Mouse (Mus musculus): ENCODE data around the gene Klhl36. TPM values are rescaled to one million over a fixed set of nuclear protein-coding genes. Genes with fewer than 3 reads are reported as not detected.
A peak's percentile ranks its signal among the peaks of the same experiment; 100 is the strongest.

Gene Klhl36
- polyA plus RNA-seq, 1 experiment from 2014 or later: 7.7 TPM

DNA sequence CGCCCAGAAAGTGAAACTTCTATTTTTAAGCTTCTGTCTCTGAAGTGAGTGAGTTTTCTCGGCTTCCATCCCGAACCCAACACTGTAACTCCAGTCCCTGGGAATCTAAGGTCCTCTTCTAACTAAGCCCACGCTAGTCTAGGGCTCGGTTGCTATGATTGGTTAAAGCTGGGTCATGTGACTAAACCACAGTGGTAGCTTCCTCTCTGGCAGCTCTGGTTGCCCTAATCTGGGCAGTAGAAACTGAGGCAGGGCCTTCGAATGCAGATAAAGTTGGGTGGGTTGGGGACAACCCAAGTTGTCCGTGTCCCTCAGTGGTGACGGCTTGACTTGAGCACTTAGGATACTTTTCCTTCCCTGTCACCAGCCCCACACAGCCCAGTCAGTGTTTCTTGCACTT, 8.5 kb upstream of the Klhl36 start:
- Histone ChIP-seq H3K4me3 (no peak overlapping the region), H3K9ac (no peak overlapping the region), H3K9me3 (replicated peaks) (no peaks in the 10 kb centered on the region; the same call in 1 of the 2 replicates), H3K27me3 (replicated peaks) (no peaks in the 10 kb centered on the region), H3K4me1 (peaks cover 18% of the 10 kb centered on the region), H3K36me3 (no peaks in the 10 kb centered on the region), H3K4me2 (no peak overlapping the region), H3K27ac (no peak overlapping the region)
- ATAC-seq: no peak
- 48% methylated on average over 8 of the region's 8 CpGs for WGBS (ENCODE audit: insufficient replicate concordance)

DNA sequence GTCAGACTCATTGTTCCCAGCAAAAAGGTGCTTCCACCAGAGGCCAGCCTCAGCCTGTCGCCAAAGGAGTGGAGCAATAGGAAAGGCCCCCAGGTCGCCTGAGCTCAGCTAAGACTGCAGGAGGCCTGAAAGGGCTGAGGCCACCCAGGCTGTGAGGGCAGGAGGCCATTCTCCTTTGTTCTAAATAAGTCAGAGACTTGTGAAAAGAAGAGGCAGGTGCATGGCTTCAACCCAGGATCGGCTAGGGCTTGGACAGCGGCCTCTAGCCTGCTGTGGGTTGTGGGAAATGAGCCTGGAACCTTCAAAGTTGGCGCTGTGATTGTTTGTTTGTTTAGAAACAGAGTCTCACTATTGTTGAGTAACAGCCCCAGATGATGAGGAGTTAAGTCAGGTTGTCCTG, 8.0 kb upstream of the Klhl36 start:
- no peak for ATAC-seq
- Histone ChIP-seq H3K27me3 (replicated peaks) (no peaks in the 10 kb centered on the region), H3K9me3 (replicated peaks) (no peaks in the 10 kb centered on the region; the same call in 1 of the 2 replicates), H3K4me3 (no peak overlapping the region), H3K27ac (no peak overlapping the region), H3K9ac (no peak overlapping the region), H3K4me2 (no peak overlapping the region), H3K4me1 (peaks cover 22% of the 10 kb centered on the region), H3K36me3 (no peaks in the 10 kb centered on the region)
- 61% methylated on average over 5 of the region's 5 CpGs for WGBS (ENCODE audit: insufficient replicate concordance)

DNA sequence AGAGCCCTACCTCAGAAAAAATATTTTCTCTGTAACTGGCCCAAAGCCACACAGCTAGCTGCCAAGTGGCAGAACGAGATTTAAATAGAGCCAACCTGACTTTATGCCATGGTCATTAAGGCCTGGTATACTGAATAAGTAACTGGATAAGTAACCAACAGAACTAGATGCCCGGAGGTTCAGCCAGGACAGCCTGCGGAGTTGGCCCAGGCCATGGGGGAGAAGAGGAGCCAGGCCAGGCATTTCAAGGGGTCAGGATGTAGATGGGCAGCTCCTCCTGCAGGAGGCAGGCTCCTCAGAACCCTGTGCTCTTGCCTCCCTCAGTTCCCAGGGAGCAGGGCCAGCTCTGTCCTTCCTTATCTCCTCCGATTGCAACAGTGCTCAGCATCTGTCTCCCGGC, 6.4 kb upstream of the Klhl36 start:
- Histone ChIP-seq H3K4me2 (no peak overlapping the region), H3K9ac (no peak overlapping the region)
- WGBS (ENCODE audit: insufficient replicate concordance): 58% methylated on average over 5 of the region's 5 CpGs

GRCm38 (mm10) chr8:119857767-119858166, 4.3 kb upstream of the Klhl36 start:
- Histone ChIP-seq H3K9me3 (replicated peaks) (no peaks in the 10 kb centered on the region), H3K36me3 (no peaks in the 10 kb centered on the region), H3K27ac (no peak overlapping the region), H3K27me3 (replicated peaks) (no peaks in the 10 kb centered on the region; the same call in 1 of the 2 replicates), H3K4me3 (no peak overlapping the region), H3K4me1 (peaks cover 49% of the 10 kb centered on the region), H3K9ac (no peak overlapping the region), H3K4me2 (no peak overlapping the region)
- 34% methylated on average over 6 of the region's 6 CpGs for WGBS (ENCODE audit: insufficient replicate concordance)
- no peak for ATAC-seq

More for the DNA sequence above, 6.4 kb upstream of the Klhl36 start:
- Histone ChIP-seq H3K9me3 (replicated peaks) (no peaks in the 10 kb centered on the region), H3K4me1 (peaks cover 30% of the 10 kb centered on the region), H3K4me3 (no peak overlapping the region), H3K27ac (no peak overlapping the region), H3K27me3 (replicated peaks) (no peaks in the 10 kb centered on the region; the same call in 1 of the 2 replicates), H3K36me3 (no peaks in the 10 kb centered on the region)
- no peak for ATAC-seq

DNA sequence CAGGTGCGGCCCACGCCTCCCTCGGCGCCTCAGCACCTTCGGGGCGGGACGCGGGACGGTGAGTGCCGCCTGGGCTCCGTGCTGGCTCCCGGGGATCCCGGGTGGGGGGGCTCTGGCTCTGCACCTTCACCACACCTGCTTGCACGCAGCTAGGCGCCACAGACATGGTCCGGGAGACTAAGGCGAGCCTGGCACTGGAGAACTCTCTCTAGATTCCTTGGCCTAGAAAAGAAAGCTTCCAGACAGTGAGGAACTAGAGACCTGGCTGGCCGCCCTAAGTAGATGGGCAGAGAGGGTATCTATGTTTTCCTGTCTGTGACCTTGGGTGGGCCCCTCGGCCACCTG, 296 bp downstream of the Klhl36 start:
- H3K27me3 ChIP-seq (replicated peaks): peaks cover 13% of the 10 kb centered on the region
- H3K4me3 ChIP-seq: peak overlapping the region; percentile 75
- no peaks in the 10 kb centered on the region for H3K36me3 ChIP-seq
- H3K4me2 ChIP-seq: peak overlapping the region; percentile 99
- 0% methylated on average over 19 of the region's 19 CpGs for WGBS (ENCODE audit: insufficient replicate concordance)
- H3K4me1 ChIP-seq: peaks cover 48% of the 10 kb centered on the region
- no peak for ATAC-seq
- peak overlapping the region; percentile 70 for H3K27ac ChIP-seq
- H3K9ac ChIP-seq: peak overlapping the region; percentile 82
- H3K9me3 ChIP-seq (replicated peaks): no peaks in the 10 kb centered on the region

DNA sequence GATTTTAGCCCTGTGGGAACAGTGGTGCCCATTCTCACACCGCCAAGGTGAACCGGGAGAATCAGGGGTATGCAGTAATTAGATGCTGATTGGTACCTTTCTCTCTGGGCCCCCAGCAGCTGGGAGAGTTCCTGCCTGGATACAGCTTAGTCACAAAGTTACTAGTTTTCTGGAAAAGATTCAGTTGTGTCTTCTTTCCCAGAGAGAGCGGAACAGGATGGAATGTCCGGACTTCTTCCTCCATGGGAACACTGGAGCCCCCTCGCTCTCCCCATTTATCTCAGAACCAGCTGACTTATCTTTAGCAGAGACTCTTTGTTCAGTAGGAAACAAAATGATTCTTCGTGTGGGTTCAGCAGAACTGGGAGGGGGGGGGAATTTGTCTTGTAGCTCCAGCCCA, 683 bp downstream of the Klhl36 start:
- Histone ChIP-seq H3K27ac (peak overlapping the region; percentile 70; the same call in 1 of the 2 replicates), H3K27me3 (replicated peaks) (peaks cover 13% of the 10 kb centered on the region)
- WGBS (ENCODE audit: insufficient replicate concordance): 12% methylated on average over 6 of the region's 6 CpGs

DNA sequence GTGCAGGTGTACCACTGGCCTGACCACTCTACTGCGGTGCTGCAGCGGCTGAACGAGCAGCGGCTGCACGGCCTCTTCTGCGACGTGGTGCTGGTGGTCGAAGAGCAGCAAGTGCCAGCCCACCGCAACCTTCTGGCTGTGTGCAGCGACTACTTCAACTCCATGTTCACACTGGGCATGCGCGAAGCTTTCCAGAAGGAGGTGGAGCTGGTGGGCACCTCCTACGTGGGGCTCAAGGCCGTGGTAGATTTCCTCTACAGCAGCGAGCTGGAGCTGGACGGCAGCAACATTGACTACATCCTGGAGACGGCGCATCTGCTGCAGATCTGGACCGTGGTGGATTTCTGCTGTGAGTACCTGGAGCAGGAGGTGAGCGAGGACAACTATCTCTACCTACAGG, 7.5 kb downstream of the Klhl36 start:
- ATAC-seq: no peak
- Histone ChIP-seq H3K27me3 (replicated peaks) (peaks cover 3% of the 10 kb centered on the region; the same call in 1 of the 2 replicates), H3K9me3 (replicated peaks) (peaks cover 10% of the 10 kb centered on the region), H3K9ac (no peak overlapping the region), H3K4me2 (no peak overlapping the region), H3K36me3 (peaks cover 31% of the 10 kb centered on the region), H3K4me1 (peaks cover 8% of the 10 kb centered on the region; the same call in 1 of the 2 replicates), H3K27ac (no peak overlapping the region), H3K4me3 (no peak overlapping the region)
- WGBS (ENCODE audit: insufficient replicate concordance): 71% methylated on average over 20 of the region's 20 CpGs

More for the DNA sequence above, 683 bp downstream of the Klhl36 start:
- ATAC-seq: no peak
- H3K4me1 ChIP-seq: peaks cover 44% of the 10 kb centered on the region
- H3K4me2 ChIP-seq: peak overlapping the region; percentile 99
- H3K9ac ChIP-seq: peak overlapping the region; percentile 82
- H3K4me3 ChIP-seq: peak overlapping the region; percentile 75
- no peaks in the 10 kb centered on the region for H3K9me3 ChIP-seq (replicated peaks)
- no peaks in the 10 kb centered on the region for H3K36me3 ChIP-seq

DNA sequence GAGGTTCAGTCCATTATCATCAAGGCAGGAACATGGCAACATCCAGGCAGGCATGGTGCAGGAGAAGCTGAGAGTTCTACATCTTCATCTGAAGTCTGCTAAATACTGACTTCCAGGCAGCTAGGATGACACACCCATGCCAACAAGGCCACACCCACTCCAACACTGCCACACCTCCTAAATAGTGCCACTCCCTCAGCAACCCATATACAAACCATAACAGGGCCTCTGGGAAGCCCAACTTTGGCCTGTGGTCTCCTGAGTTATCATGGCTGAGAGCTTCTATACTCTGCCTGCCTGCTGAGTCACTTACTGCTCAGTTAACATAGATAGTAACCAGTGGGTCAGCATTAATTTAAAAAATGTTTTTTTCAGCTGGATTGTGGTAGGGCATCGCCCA, 11.1 kb downstream of the Klhl36 start:
- peak; percentile 84 for ATAC-seq

DNA sequence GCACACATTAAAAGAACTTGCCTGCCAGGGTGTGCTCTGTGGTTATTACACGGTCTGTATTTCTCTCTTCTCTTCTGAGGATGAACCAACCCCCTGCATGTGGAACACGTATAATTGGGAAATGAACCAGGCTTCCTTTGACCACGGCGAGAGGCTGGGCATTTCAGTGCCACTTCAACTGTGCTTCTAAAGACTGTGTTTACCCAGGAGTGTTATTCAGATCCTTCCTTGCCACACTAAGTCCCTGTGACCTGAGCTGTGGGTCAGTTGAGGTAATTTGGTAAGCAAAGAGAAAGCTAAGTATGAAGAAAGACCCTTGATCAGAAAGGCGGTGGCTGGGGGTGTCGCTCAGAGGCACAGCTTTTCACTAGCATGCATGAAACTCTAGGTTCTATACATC, 19.2 kb downstream of the Klhl36 start:
- H3K27me3 ChIP-seq (replicated peaks): no peaks in the 10 kb centered on the region
- H3K9ac ChIP-seq: no peak overlapping the region
- ATAC-seq: no peak
- 71% methylated on average over 6 of the region's 6 CpGs for WGBS (ENCODE audit: insufficient replicate concordance)
- H3K27ac ChIP-seq: no peak overlapping the region
- no peaks in the 10 kb centered on the region for H3K9me3 ChIP-seq (replicated peaks)
- H3K4me3 ChIP-seq: no peak overlapping the region
- H3K36me3 ChIP-seq: 0 out of 2 replicates have a peak, but pooled peaks cover 3% of the 10 kb centered on the region
- no peak overlapping the region for H3K4me2 ChIP-seq
- H3K4me1 ChIP-seq: peaks cover 16% of the 10 kb centered on the region; the same call in 1 of the 2 replicates

More for the DNA sequence above, 11.1 kb downstream of the Klhl36 start:
- Histone ChIP-seq H3K9ac (no peak overlapping the region), H3K9me3 (replicated peaks) (peaks cover 10% of the 10 kb centered on the region), H3K4me1 (peaks cover 8% of the 10 kb centered on the region; the same call in 1 of the 2 replicates), H3K27me3 (replicated peaks) (no peaks in the 10 kb centered on the region), H3K36me3 (peaks cover 38% of the 10 kb centered on the region), H3K4me2 (no peak overlapping the region), H3K4me3 (no peak overlapping the region), H3K27ac (no peak overlapping the region)
- 76% methylated on average over 1 of the region's 1 CpGs for WGBS (ENCODE audit: insufficient replicate concordance)

DNA sequence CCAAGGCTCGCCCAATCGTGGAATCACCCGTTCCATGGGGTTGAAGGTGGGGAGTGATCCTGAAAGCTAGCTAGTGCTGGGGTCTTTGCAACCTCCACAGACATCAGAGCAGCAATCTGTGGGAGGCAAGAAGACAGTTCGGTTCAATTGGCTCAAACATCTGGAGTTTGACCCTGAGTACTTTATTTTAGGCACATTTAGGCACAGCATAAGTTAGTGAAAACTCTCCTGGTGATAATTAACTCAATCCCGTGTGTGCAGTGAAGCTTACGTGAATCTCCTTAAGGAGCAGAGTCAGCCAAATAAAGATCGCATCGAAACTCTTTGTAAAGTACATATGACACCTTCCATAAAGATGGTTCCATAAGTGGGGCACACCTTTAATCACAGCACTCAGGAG, 19.9 kb downstream of the Klhl36 start:
- Histone ChIP-seq H3K27ac (no peak overlapping the region), H3K4me3 (no peak overlapping the region), H3K9me3 (replicated peaks) (no peaks in the 10 kb centered on the region), H3K4me1 (peaks cover 17% of the 10 kb centered on the region; the same call in 1 of the 2 replicates), H3K4me2 (no peak overlapping the region), H3K27me3 (replicated peaks) (0 out of 2 replicates have a peak, but pooled peaks cover 3% of the 10 kb centered on the region), H3K9ac (no peak overlapping the region), H3K36me3 (no peaks in the 10 kb centered on the region)
- WGBS (ENCODE audit: insufficient replicate concordance): 75% methylated on average over 8 of the region's 8 CpGs
- no peak for ATAC-seq

- Histone ChIP-seq H3K4me3 (no peak overlapping the region), H3K9ac (no peak overlapping the region), H3K4me2 (no peak overlapping the region), H3K4me1 (peaks cover 17% of the 10 kb centered on the region; the same call in 1 of the 2 replicates), H3K27ac (no peak overlapping the region), H3K27me3 (replicated peaks) (0 out of 2 replicates have a peak, but pooled peaks cover 5% of the 10 kb centered on the region), H3K36me3 (no peaks in the 10 kb centered on the region), H3K9me3 (replicated peaks) (no peaks in the 10 kb centered on the region)
- no peak for ATAC-seq
- WGBS (ENCODE audit: insufficient replicate concordance): 80% methylated on average over 7 of the region's 7 CpGs
These were observed 21.2 kb downstream of the Klhl36 start for GRCm38 (mm10) chr8:119883281-119883680.

DNA sequence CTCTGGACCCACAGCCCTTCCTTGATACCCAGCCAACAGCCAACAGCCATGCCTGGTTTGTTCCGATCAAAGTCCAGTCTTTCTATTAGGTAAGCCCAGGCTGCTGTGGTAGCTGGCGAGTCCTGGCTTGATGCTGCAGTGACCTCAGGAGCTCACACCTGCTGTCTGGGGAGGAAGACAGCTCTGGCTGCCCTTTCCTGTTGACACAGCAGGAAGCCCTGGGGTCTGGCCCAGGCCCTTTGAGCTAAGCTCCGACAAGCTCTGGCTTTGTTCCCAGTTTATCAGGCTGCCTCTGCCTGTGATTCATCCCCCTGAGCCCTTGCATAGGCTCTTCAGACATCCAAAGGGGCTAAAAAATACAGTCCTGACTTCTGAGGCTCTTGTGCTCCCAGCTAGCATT, 23.5 kb downstream of the Klhl36 start:
- Histone ChIP-seq H3K9me3 (replicated peaks) (no peaks in the 10 kb centered on the region), H3K4me2 (no peak overlapping the region), H3K4me3 (no peak overlapping the region), H3K36me3 (no peaks in the 10 kb centered on the region), H3K9ac (no peak overlapping the region), H3K27ac (peak overlapping the region; percentile 58), H3K27me3 (replicated peaks) (peaks cover 5% of the 10 kb centered on the region; the same call in 1 of the 2 replicates), H3K4me1 (peaks cover 17% of the 10 kb centered on the region; the same call in 1 of the 2 replicates)
- ATAC-seq: peak; percentile 71
- WGBS (ENCODE audit: insufficient replicate concordance): 37% methylated on average over 3 of the region's 3 CpGs

GRCm38 (mm10) chr8:119887130-119887529, 25.1 kb downstream of the Klhl36 start:
- H3K36me3 ChIP-seq: no peaks in the 10 kb centered on the region
- H3K9ac ChIP-seq: no peak overlapping the region
- no peak overlapping the region for H3K4me2 ChIP-seq
- no peak for ATAC-seq
- no peaks in the 10 kb centered on the region for H3K9me3 ChIP-seq (replicated peaks)
- peaks cover 5% of the 10 kb centered on the region; the same call in 1 of the 2 replicates for H3K27me3 ChIP-seq (replicated peaks)
- WGBS (ENCODE audit: insufficient replicate concordance): 91% methylated on average over 3 of the region's 3 CpGs
- H3K27ac ChIP-seq: no peak overlapping the region
- H3K4me1 ChIP-seq: peaks cover 17% of the 10 kb centered on the region; the same call in 1 of the 2 replicates
- no peak overlapping the region for H3K4me3 ChIP-seq
